In genomic region chr7:49257234-49257906, GRCm38 (mm10) we compare ENCODE assay signal across 13 mouse cellular contexts.
A peak's percentile ranks its signal among the peaks of the same experiment; 100 is the strongest.
DNase-seq lines count a peak whose midpoint lies in the region; ATAC-seq and TF ChIP-seq lines count a peak whose summit lies in the region.
"Had no signal": no experiment of that assay in that cellular context is flagged by ENCODE, and none has a peak within 500 bp of the region (broad histone marks: within the 10 kb centered on the region; RNA-seq: fewer than 3 reads in every experiment).

No protein-coding gene starts in this region.

- H3K36me3 ChIP-seq in forebrain, embryonic 13.5 days (ENCODE audit: poor library complexity, severe bottlenecking): no peaks in the 10 kb centered on the region
- H3K36me3 ChIP-seq in forebrain, embryonic 11.5 days (ENCODE audit: control insufficient read depth, insufficient read depth, low read length): no peaks in the 10 kb centered on the region
- H3K36me3 ChIP-seq in hindbrain, embryonic 11.5 days (ENCODE audit: control insufficient read depth, insufficient read depth, low read length): no peaks in the 10 kb centered on the region
- no peaks in the 10 kb centered on the region for H3K36me3 ChIP-seq in hindbrain, embryonic 16.5 days (ENCODE audit: control insufficient read depth, insufficient read depth, low read length)
- H3K36me3 ChIP-seq in neural tube, embryonic 11.5 days (ENCODE audit: control insufficient read depth, insufficient read depth, low read length): no peaks in the 10 kb centered on the region
- H3K36me3 ChIP-seq: embryonic facial prominence, embryonic 10.5 days; kidney, embryonic 15.5 days had no signal

- H3K27ac ChIP-seq in forebrain, embryonic 13.5 days: no peak overlapping the region
- no peak overlapping the region for H3K27ac ChIP-seq in forebrain, embryonic 11.5 days (ENCODE audit: low read depth, low read length)
- peak overlapping the region; percentile 24; the same call in 1 of the 2 replicates for H3K27ac ChIP-seq in hindbrain, embryonic 11.5 days (ENCODE audit: low read depth, low read length)
- H3K27ac ChIP-seq in hindbrain, embryonic 16.5 days (ENCODE audit: low read depth, low read length): no peak overlapping the region
- H3K27ac ChIP-seq in neural tube, embryonic 11.5 days (ENCODE audit: low read depth, low read length): 0 out of 2 replicates have a peak overlapping the region, but pooled peaks have one; percentile 27
- peak overlapping the region; percentile 34; the same call in 1 of the 2 replicates for H3K27ac ChIP-seq in olfactory bulb, adult 2 months (ENCODE audit: insufficient read depth, low read depth, low read length)
- H3K27ac ChIP-seq: embryonic facial prominence, embryonic 10.5 days; kidney, embryonic 15.5 days; liver, embryonic 14.5 days had no signal

- H3K4me1 ChIP-seq in forebrain, embryonic 13.5 days: peaks cover 16% of the 10 kb centered on the region
- no peaks in the 10 kb centered on the region for H3K4me1 ChIP-seq in forebrain, embryonic 11.5 days (replicated peaks; ENCODE audit: control insufficient read depth, insufficient read depth, low read length)
- H3K4me1 ChIP-seq in hindbrain, embryonic 11.5 days (replicated peaks; ENCODE audit: control insufficient read depth, insufficient read depth, low read length): peaks cover under 1% of the 10 kb centered on the region
- H3K4me1 ChIP-seq in hindbrain, embryonic 16.5 days (ENCODE audit: control insufficient read depth, insufficient read depth, low read depth, low read length): peaks cover 16% of the 10 kb centered on the region
- H3K4me1 ChIP-seq in neural tube, embryonic 11.5 days (ENCODE audit: control insufficient read depth, insufficient read depth, low read length): 0 out of 2 replicates have a peak, but pooled peaks cover 3% of the 10 kb centered on the region
- H3K4me1 ChIP-seq in olfactory bulb, adult 2 months (ENCODE audit: control insufficient read depth, insufficient read depth, low read length): peaks cover 64% of the 10 kb centered on the region

- TF ChIP-seq CTCF in olfactory bulb, adult 2 months (IDR thresholded peaks at IDR 0.05; ENCODE audit: insufficient read depth, low read depth, low read length): no peak

- no peak for DNase-seq in forebrain, embryonic 11.5 days (ENCODE audit: low spot score)
- no peak for DNase-seq in hindbrain, embryonic 11.5 days (ENCODE audit: low spot score)
- DNase-seq in neural tube, embryonic 11.5 days (ENCODE audit: low spot score): no peak
- no peak for DNase-seq in neural tube, embryonic 10.5 days (ENCODE audit: extremely low spot score, low spot score)
- no peak for DNase-seq in urinary bladder, postnatal 10 days (ENCODE audit: low spot score)
- DNase-seq: adrenal gland, postnatal 36 days; left cerebral cortex, postnatal 4 days had no signal

- H3K4me2 ChIP-seq in forebrain, embryonic 13.5 days: no peak overlapping the region
- no peak overlapping the region for H3K4me2 ChIP-seq in forebrain, embryonic 11.5 days (ENCODE audit: low read depth, low read length, severe bottlenecking)
- no peak overlapping the region for H3K4me2 ChIP-seq in hindbrain, embryonic 11.5 days (replicated peaks; ENCODE audit: low read depth, low read length)
- H3K4me2 ChIP-seq in hindbrain, embryonic 16.5 days (ENCODE audit: low read length): no peak overlapping the region
- H3K4me2 ChIP-seq in neural tube, embryonic 11.5 days (ENCODE audit: low read depth): no peak overlapping the region
- H3K4me2 ChIP-seq: kidney, embryonic 15.5 days had no signal

- H3K4me3 ChIP-seq in forebrain, embryonic 13.5 days: no peak overlapping the region
- H3K4me3 ChIP-seq in forebrain, embryonic 11.5 days (ENCODE audit: low read depth, low read length): no peak overlapping the region
- H3K4me3 ChIP-seq in hindbrain, embryonic 11.5 days (ENCODE audit: low read depth, low read length): no peak overlapping the region
- no peak overlapping the region for H3K4me3 ChIP-seq in hindbrain, embryonic 16.5 days (ENCODE audit: low read length)
- H3K4me3 ChIP-seq in neural tube, embryonic 11.5 days (ENCODE audit: low read depth, low read length): no peak overlapping the region
- no peak overlapping the region for H3K4me3 ChIP-seq in olfactory bulb, adult 2 months (ENCODE audit: insufficient read depth, low read depth, low read length)
- H3K4me3 ChIP-seq: embryonic facial prominence, embryonic 10.5 days; kidney, embryonic 15.5 days had no signal

- no peaks in the 10 kb centered on the region for H3K27me3 ChIP-seq in forebrain, embryonic 13.5 days
- H3K27me3 ChIP-seq in forebrain, embryonic 11.5 days (ENCODE audit: control insufficient read depth, insufficient read depth, low read length): no peaks in the 10 kb centered on the region
- no peaks in the 10 kb centered on the region for H3K27me3 ChIP-seq in hindbrain, embryonic 11.5 days (ENCODE audit: control insufficient read depth, insufficient read depth, low read length)
- H3K27me3 ChIP-seq in hindbrain, embryonic 16.5 days (replicated peaks; ENCODE audit: control insufficient read depth, insufficient read depth, low read length): no peaks in the 10 kb centered on the region
- H3K27me3 ChIP-seq in neural tube, embryonic 11.5 days (ENCODE audit: control insufficient read depth, insufficient read depth, low read length): no peaks in the 10 kb centered on the region
- H3K27me3 ChIP-seq: kidney, embryonic 15.5 days had no signal

- H3K9me3 ChIP-seq in forebrain, embryonic 13.5 days (replicated peaks): no peaks in the 10 kb centered on the region
- H3K9me3 ChIP-seq in forebrain, embryonic 11.5 days (ENCODE audit: control insufficient read depth, low read length): no peaks in the 10 kb centered on the region
- no peaks in the 10 kb centered on the region for H3K9me3 ChIP-seq in hindbrain, embryonic 11.5 days (ENCODE audit: control insufficient read depth, low read length)
- no peaks in the 10 kb centered on the region for H3K9me3 ChIP-seq in hindbrain, embryonic 16.5 days (ENCODE audit: control insufficient read depth, low read length)
- H3K9me3 ChIP-seq in neural tube, embryonic 11.5 days (ENCODE audit: control insufficient read depth, low read length): no peaks in the 10 kb centered on the region
- H3K9me3 ChIP-seq: embryonic facial prominence, embryonic 10.5 days; kidney, embryonic 15.5 days had no signal

- WGBS in forebrain, embryonic 13.5 days: 81% methylated on average over 13 of the region's 13 CpGs
- WGBS in forebrain, embryonic 11.5 days: 86% methylated on average over 13 of the region's 13 CpGs
- WGBS in hindbrain, embryonic 11.5 days: 75% methylated on average over 13 of the region's 13 CpGs
- WGBS in hindbrain, embryonic 16.5 days: 64% methylated on average over 13 of the region's 13 CpGs
- WGBS in neural tube, embryonic 11.5 days: 85% methylated on average over 13 of the region's 13 CpGs
- WGBS in olfactory bulb, adult 2 months: 76% methylated on average over 13 of the region's 13 CpGs

- no peak for TF ChIP-seq POLR2A in olfactory bulb, adult 2 months (IDR thresholded peaks at IDR 0.05; ENCODE audit: insufficient read depth, low read depth, low read length)

- 0 out of 2 replicates have a peak, but pooled peaks have one; percentile 23 for ATAC-seq in forebrain, embryonic 13.5 days
- ATAC-seq in forebrain, embryonic 11.5 days (replicated peaks; ENCODE audit: low FRiP score): no peak
- ATAC-seq in hindbrain, embryonic 11.5 days (ENCODE audit: low FRiP score): peak; percentile 63
- no peak for ATAC-seq in hindbrain, embryonic 16.5 days
- ATAC-seq in neural tube, embryonic 11.5 days (ENCODE audit: insufficient read depth, low FRiP score, low TSS enrichment): peak; percentile 24; the same call in 1 of the 2 replicates

- H3K9ac ChIP-seq in forebrain, embryonic 13.5 days: no peak overlapping the region
- no peak overlapping the region for H3K9ac ChIP-seq in forebrain, embryonic 11.5 days (ENCODE audit: low read length)
- H3K9ac ChIP-seq in hindbrain, embryonic 11.5 days (ENCODE audit: low read depth, low read length): no peak overlapping the region
- no peak overlapping the region for H3K9ac ChIP-seq in hindbrain, embryonic 16.5 days (ENCODE audit: low read depth, low read length)
- H3K9ac ChIP-seq in neural tube, embryonic 11.5 days (ENCODE audit: low read length): no peak overlapping the region
- H3K9ac ChIP-seq: kidney, embryonic 15.5 days; liver, embryonic 14.5 days had no signal

Comparison
In these comparisons a context has a peak if more than half of its experiments do, and no peak if none do; other contexts are left out.
1. ATAC-seq: peak in forebrain, embryonic 13.5 days (single experiment), hindbrain, embryonic 11.5 days (single experiment) and neural tube, embryonic 11.5 days (single experiment); none in forebrain, embryonic 11.5 days (single experiment) and hindbrain, embryonic 16.5 days (single experiment).
2. H3K27ac ChIP-seq: peak in hindbrain, embryonic 11.5 days (single experiment), neural tube, embryonic 11.5 days (single experiment) and olfactory bulb, adult 2 months (single experiment); none in forebrain, embryonic 13.5 days (single experiment), forebrain, embryonic 11.5 days (single experiment) and hindbrain, embryonic 16.5 days (single experiment).